Mouse (Mus musculus): ENCODE data around the gene Mtch2. TPM values are rescaled to one million over a fixed set of nuclear protein-coding genes. Genes with fewer than 3 reads are reported as not detected.

Mtch2 gene
- polyA plus RNA-seq, 1 experiment from 2014 or later: 246 TPM

DNA sequence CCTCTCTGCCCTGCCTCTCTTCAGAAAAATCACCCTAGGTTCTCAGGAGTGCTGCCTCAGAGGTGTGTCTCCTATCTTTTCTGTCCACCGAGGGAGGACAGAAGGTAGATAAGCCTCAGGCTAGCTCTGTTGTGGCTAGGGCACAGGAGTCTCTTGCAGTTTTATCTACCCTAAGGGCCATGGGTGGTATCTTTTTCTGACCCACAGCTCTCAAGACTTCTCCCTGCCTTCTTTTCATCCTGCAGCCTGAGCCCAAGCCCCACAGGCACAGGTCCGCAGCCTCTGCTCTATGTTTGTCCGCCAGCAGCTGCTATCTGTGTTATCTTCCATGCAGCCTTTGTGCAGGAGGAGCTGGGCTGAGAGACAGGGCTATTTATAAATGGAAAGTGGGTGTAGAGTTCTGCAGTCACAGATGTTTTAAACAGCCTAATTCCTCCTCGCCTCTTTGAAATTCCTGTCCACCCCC lies 23.2 kb downstream of the Mtch2 start:
- no peak overlapping the region for H3K4me3 ChIP-seq (replicated peaks)
- H3K27me3 ChIP-seq: no peaks in the 10 kb centered on the region
- peak overlapping the region; percentile 45; the same call in 1 of the 2 replicates for H3K27ac ChIP-seq
- no peak overlapping the region for H3K9ac ChIP-seq (replicated peaks)
- no peaks in the 10 kb centered on the region for H3K4me1 ChIP-seq (replicated peaks)
- WGBS: 58% methylated on average over 4 of the region's 4 CpGs
- no peak overlapping the region for H3K4me2 ChIP-seq (replicated peaks)
- no peak for ATAC-seq
- H3K9me3 ChIP-seq: no peaks in the 10 kb centered on the region
- H3K36me3 ChIP-seq: peaks cover 29% of the 10 kb centered on the region

DNA sequence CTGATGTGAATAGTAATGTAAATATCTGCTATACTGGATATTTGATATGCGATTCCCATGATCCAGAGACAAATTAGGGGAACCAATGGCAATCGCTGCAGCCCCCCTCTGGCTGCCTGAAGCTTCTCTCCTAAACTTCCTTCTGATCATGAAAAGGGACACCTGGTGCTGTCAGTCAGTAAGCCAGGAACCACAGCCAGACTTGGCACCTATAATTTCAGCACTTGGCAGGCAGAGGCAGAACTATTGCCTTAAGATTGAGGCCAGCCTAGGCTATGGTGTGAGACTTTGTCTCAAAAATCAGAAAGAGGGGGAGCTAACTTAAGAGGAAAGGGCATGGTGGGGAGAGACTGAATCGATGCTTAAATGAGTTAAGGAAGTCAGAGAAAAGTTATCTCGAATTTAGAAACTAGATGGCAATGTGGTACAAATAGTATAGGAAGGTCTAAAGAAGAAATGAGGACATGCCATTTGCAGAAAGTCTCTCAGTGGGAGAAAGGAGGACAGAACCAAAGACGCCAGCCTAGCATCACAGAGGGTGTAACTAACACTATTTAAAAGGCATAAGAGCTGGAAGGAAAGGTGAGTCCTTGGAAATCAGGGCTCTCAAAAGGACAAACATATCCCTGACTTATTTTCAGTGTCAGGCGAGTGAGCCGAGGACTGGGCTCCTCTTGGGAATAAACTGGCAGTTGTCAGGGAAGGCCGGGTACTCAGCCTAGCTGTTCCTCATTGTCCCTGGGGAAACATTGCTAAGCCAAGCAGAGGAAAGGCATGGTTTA lies 24.4 kb downstream of the Mtch2 start:
- no peak overlapping the region for H3K9ac ChIP-seq (replicated peaks)
- H3K27ac ChIP-seq: no peak overlapping the region
- H3K4me2 ChIP-seq (replicated peaks): no peak overlapping the region
- no peak for ATAC-seq
- peaks cover 20% of the 10 kb centered on the region for H3K36me3 ChIP-seq
- no peaks in the 10 kb centered on the region for H3K9me3 ChIP-seq
- WGBS: 68% methylated on average over 8 of the region's 8 CpGs
- no peak overlapping the region for H3K4me3 ChIP-seq (replicated peaks)
- no peaks in the 10 kb centered on the region for H3K4me1 ChIP-seq (replicated peaks)
- no peaks in the 10 kb centered on the region for H3K27me3 ChIP-seq

DNA sequence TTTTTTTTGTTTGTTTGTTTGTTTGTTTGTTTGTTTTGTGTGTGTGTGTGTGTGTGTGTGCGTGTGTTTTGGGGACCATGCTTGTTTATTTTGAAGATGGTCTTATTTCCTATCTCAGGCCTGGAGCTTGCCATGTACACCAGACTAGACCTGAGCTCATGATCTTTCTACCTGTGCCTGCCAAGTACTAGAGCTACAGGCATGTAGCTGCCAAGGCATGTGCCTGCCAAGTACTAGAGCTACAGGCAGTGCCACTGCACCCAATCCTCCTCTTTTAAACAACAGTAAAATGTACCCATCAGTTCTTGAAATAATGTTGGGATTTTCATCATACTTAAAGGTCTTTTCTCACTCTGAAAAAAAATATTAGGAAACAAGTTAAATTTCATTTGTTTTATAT lies 27.1 kb downstream of the Mtch2 start:
- H3K27ac ChIP-seq: no peak overlapping the region

DNA sequence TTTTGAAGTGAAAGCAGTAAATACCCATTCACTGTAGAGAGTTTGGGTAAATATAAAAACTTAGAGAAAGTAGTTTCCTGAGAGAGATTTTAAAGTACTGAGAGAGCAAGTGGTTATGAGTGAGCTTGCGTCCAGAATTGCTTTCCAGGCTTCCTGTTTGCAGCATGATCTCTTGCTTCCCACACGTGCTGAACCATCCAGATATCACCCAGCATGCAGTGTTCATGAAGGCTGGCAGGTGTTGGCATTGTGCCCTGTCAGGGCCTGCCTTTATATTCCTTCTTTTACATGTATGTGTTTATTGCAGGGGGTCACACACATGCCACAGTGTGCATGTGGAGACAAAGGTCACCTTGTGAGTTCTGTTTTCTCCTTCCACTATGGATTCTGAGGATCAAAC lies 28.3 kb downstream of the Mtch2 start:
- 82% methylated on average over 2 of the region's 2 CpGs for WGBS
- Histone ChIP-seq H3K27me3 (no peaks in the 10 kb centered on the region; the same call in 1 of the 2 replicates), H3K4me1 (replicated peaks) (peaks cover 9% of the 10 kb centered on the region), H3K36me3 (0 out of 2 replicates have a peak, but pooled peaks cover 2% of the 10 kb centered on the region), H3K27ac (no peak overlapping the region), H3K9ac (replicated peaks) (no peak overlapping the region), H3K4me3 (replicated peaks) (no peak overlapping the region), H3K4me2 (replicated peaks) (no peak overlapping the region), H3K9me3 (no peaks in the 10 kb centered on the region)
- no peak for ATAC-seq

More for the DNA sequence above, 27.1 kb downstream of the Mtch2 start:
- H3K36me3 ChIP-seq: 0 out of 2 replicates have a peak, but pooled peaks cover 3% of the 10 kb centered on the region
- no peak for ATAC-seq
- no peak overlapping the region for H3K4me3 ChIP-seq (replicated peaks)
- no peak overlapping the region for H3K9ac ChIP-seq (replicated peaks)
- H3K4me2 ChIP-seq (replicated peaks): no peak overlapping the region
- no peaks in the 10 kb centered on the region for H3K4me1 ChIP-seq (replicated peaks)
- WGBS: 83% methylated on average over 1 of the region's 1 CpGs
- H3K9me3 ChIP-seq: no peaks in the 10 kb centered on the region
- H3K27me3 ChIP-seq: no peaks in the 10 kb centered on the region; the same call in 1 of the 2 replicates

DNA sequence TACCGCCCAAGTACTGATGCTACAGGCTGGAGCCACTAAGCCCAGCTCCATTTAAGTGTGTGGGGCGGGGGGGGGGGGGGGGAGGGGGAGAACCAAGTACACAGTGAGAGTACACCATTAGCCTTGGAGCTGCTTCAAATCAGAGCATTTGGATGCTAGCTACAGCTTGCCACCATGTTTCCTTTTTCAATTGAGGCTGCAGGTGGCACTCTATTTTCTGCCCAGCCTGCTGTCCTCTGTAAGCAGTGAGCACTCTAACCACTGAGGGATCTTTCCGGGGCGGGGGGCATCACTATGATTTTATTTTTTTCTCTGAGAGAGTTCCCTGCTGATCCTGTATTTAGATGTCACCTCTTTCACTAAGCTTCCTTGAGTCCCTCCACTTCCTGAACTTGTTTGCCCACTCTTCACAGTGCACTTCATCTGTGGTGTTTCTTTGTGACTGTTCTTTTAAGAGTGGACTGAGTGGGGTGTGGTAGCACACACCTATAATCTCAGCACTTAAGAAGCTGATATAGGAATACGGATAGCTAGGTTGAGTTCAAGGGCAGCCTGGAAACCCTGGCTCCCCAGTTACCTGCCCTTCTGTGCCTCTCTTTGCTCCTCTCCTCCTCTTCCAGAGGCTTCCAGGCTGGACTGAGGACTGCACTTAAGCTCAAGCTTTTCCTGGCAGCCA lies 30.8 kb downstream of the Mtch2 start:
- H3K9me3 ChIP-seq: no peaks in the 10 kb centered on the region
- no peak for ATAC-seq

DNA sequence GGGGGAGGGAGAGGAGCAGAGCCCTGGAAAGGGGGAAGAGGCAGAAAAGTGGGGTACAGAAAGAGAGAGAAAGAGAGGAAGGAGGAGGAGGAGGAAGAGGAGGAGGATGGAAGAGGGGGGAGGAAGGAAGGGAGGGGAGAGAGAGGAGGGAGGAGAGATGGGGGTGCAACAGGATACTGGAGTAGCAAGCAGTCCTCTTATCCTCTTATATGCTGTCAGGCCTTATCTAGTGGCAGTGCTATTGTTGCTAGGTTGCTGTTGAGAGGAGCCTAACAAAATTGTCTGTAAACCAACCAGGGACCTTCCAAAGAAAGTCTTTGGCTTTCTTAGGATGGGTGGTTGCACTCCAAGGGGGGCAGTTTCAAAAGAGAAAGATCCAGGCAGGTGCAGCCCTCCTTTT lies 32.5 kb downstream of the Mtch2 start:
- peaks cover 18% of the 10 kb centered on the region for H3K4me1 ChIP-seq (replicated peaks)
- no peak overlapping the region for H3K4me2 ChIP-seq (replicated peaks)
- H3K36me3 ChIP-seq: 0 out of 2 replicates have a peak, but pooled peaks cover 2% of the 10 kb centered on the region
- ATAC-seq: no peak
- peaks cover 3% of the 10 kb centered on the region for H3K27me3 ChIP-seq
- no peaks in the 10 kb centered on the region for H3K9me3 ChIP-seq
- no peak overlapping the region for H3K27ac ChIP-seq
- H3K9ac ChIP-seq (replicated peaks): no peak overlapping the region
- H3K4me3 ChIP-seq (replicated peaks): no peak overlapping the region

More for the DNA sequence above, 30.8 kb downstream of the Mtch2 start:
- H3K4me3 ChIP-seq (replicated peaks): no peak overlapping the region
- H3K4me1 ChIP-seq (replicated peaks): peaks cover 15% of the 10 kb centered on the region
- 62% methylated on average over 5 of the region's 5 CpGs for WGBS
- no peak overlapping the region for H3K9ac ChIP-seq (replicated peaks)
- H3K27me3 ChIP-seq: no peaks in the 10 kb centered on the region; the same call in 1 of the 2 replicates
- H3K4me2 ChIP-seq (replicated peaks): no peak overlapping the region
- H3K27ac ChIP-seq: no peak overlapping the region
- 0 out of 2 replicates have a peak, but pooled peaks cover 2% of the 10 kb centered on the region for H3K36me3 ChIP-seq

DNA sequence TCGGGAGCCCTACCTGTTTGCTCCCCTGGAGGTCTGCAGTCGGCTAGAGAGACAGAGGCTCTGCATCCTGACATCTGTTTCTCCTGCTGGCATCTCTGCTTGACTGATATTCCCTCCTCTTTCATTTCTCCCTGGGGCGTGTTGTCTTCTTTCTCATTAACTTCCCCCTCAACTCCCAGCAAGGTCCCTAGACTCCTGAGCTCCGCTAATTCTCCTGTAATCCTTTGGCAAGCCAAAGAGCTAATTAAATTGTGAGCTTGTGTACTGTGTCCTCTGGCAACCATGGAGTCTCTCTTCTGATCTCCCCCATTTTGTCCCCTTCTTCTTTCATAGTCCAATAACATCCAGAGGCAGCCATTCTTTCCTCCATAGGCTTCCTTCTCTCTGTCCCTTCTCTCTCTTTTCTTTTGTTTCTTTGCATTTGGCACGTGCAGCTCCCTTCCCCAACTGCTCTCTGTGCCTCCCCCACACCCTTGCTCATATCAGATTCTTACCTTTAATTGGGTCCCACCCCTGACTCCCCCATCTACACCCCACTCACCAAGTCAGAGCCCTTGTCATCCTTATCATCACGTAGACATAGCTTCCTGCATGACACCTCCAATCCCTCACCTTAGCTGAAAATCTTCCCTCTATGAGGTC lies 33.3 kb downstream of the Mtch2 start:
- H3K27ac ChIP-seq: 0 out of 2 replicates have a peak overlapping the region, but pooled peaks have one; percentile 30
- 10% methylated on average over 6 of the region's 6 CpGs for WGBS

DNA sequence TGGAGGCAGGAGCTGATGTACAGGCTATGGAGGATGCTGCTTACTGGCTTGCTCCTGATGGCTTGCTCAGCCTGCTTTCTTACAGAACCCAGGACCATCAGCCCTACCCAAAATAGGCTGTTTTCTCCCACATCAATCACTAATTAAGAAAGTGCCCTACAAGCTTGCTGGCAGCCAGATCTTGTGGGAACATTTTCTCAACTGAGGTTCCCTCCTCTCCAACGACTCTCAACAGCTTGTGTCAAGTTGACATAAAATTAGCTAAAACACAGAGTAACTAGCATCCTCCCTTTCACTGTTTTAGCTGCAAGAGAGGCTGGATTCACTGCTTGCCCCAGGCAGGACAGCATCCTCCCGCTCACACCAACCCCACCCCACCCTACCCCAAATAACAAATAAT lies 34.9 kb downstream of the Mtch2 start:
- Histone ChIP-seq H3K36me3 (no peaks in the 10 kb centered on the region), H3K9me3 (no peaks in the 10 kb centered on the region), H3K27me3 (peaks cover 18% of the 10 kb centered on the region), H3K27ac (no peak overlapping the region), H3K4me3 (replicated peaks) (no peak overlapping the region), H3K9ac (replicated peaks) (no peak overlapping the region), H3K4me2 (replicated peaks) (no peak overlapping the region), H3K4me1 (replicated peaks) (peaks cover 35% of the 10 kb centered on the region)
- no peak for ATAC-seq
- WGBS: 88% methylated on average over 2 of the region's 2 CpGs

More for the DNA sequence above, 33.3 kb downstream of the Mtch2 start:
- Histone ChIP-seq H3K36me3 (0 out of 2 replicates have a peak, but pooled peaks cover 2% of the 10 kb centered on the region), H3K4me3 (replicated peaks) (no peak overlapping the region), H3K27me3 (peaks cover 7% of the 10 kb centered on the region), H3K9me3 (no peaks in the 10 kb centered on the region), H3K4me2 (replicated peaks) (0 out of 2 replicates have a peak overlapping the region, but pooled peaks have one; percentile 9), H3K4me1 (replicated peaks) (peaks cover 27% of the 10 kb centered on the region), H3K9ac (replicated peaks) (0 out of 2 replicates have a peak overlapping the region, but pooled peaks have one; percentile 10)
- ATAC-seq: no peak

DNA sequence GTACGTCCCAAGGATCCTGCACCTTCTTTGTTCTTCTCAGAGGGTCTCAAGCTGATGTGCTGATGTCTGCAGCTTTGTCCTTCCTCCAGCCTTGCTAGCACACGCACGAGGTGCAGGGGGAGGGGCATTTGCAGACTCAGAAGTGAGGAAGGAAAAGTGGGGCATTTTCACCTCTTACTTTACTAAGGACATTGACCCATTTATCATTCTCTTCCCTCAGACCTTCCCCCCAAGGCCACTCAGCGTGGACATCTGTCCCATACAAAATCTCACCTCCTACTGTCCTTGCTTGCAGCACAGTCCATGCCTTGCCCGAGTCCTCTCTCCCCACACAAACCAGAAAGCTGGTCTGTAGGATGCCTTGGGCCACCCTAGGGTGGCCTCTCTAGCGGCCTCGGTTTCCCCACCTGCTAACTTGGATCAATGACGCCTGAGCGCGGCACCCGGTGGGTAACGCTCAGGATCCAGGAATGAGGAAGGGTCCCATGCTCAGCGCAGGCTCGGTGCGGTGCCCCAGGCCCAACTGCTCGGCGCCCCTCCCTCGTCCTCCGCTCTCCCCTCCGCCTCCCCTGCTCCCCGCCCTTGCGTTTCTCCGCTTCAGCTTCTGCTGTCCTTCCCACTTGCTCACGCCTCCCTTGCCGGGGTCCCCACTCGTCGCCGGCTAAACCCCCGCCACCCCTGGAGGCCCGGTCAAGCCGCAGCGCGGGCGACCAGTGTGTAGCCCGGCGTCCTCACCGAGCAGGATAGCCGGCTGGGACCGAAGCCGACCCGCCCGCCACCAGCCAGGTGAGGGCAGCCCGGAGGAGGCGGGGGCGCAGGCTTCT lies 38.5 kb downstream of the Mtch2 start, which contains the start of gene C1qtnf4:
TSS of gene C1qtnf4 (plus strand) at position 643 of the 824 bp plus-strand sequence.
- ATAC-seq: peak; percentile 85
- under 1% methylated on average over 44 of the region's 45 CpGs for WGBS
- H3K9me3 ChIP-seq: no peaks in the 10 kb centered on the region
- peak within 1 kb of the TSS; percentile 87 for H3K9ac ChIP-seq (replicated peaks)
- H3K4me1 ChIP-seq (replicated peaks): peaks cover 51% of the 10 kb centered on the region
- H3K27me3 ChIP-seq: peaks cover 54% of the 10 kb centered on the region
- peak within 1 kb of the TSS; percentile 90 for H3K27ac ChIP-seq
- peak within 1 kb of the TSS; percentile 86 for H3K4me2 ChIP-seq (replicated peaks)
- peak within 1 kb of the TSS; percentile 73 for H3K4me3 ChIP-seq (replicated peaks)
- H3K36me3 ChIP-seq: peaks cover 5% of the 10 kb centered on the region

DNA sequence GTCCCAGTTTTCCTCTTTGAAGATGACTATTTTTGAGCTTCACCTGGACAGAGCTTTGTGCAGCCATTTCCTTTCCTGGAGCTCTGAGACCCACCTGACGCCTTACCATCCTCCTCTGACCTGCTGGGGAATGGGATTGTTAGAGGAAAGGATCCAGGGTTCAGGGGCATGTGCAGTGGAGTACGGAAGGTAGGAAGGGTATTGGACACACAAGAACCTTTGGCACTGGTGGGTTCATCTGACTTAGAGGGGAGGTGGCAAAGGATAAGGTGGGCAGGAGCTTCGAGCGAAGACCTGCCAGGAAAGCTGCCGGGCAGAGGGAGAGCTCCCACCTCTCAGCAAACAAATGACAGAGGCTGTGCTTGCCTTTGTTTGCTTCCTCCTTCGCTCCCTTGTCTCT lies 39.5 kb downstream of the Mtch2 start:
- no peaks in the 10 kb centered on the region for H3K9me3 ChIP-seq
- no peak for ATAC-seq
- peaks cover 64% of the 10 kb centered on the region for H3K27me3 ChIP-seq
- peaks cover 50% of the 10 kb centered on the region for H3K4me1 ChIP-seq (replicated peaks)
- H3K9ac ChIP-seq (replicated peaks): peak overlapping the region; percentile 87
- H3K27ac ChIP-seq: peak overlapping the region; percentile 90
- H3K36me3 ChIP-seq: peaks cover 5% of the 10 kb centered on the region
- H3K4me2 ChIP-seq (replicated peaks): peak overlapping the region; percentile 86
- H3K4me3 ChIP-seq (replicated peaks): peak overlapping the region; percentile 73
- 15% methylated on average over 6 of the region's 6 CpGs for WGBS

DNA sequence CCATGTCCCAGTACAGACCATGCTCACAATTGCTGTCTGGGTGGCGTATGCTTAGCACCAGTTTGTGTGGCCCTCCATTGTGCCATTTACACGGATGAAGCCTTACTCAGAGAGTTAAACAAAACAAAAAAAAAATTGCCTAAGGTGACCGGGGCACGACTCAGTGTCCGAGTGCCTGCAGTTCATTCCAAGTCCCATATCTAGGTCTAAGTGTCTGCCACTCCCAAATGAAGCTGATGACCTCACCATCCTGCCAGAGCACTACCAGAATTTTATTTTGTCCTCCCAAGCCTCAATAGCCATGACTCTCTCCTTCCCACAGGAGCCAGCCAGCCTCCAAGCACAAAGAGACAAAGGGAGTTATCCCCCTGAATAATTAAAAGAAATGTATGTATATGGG lies 40.7 kb downstream of the Mtch2 start:
- 73% methylated on average over 5 of the region's 5 CpGs for WGBS
- Histone ChIP-seq H3K36me3 (peaks cover 13% of the 10 kb centered on the region), H3K9me3 (no peaks in the 10 kb centered on the region), H3K4me3 (replicated peaks) (peak overlapping the region; percentile 73), H3K4me2 (replicated peaks) (peak overlapping the region; percentile 86), H3K4me1 (replicated peaks) (peaks cover 53% of the 10 kb centered on the region), H3K27ac (no peak overlapping the region), H3K27me3 (peaks cover 69% of the 10 kb centered on the region), H3K9ac (replicated peaks) (peak overlapping the region; percentile 87)
- no peak for ATAC-seq
